Mouse (Mus musculus): Measurements from ENCODE around the gene Itga5. TPM values are rescaled to one million over a fixed set of nuclear protein-coding genes. Genes with fewer than 3 reads are reported as not detected.
A peak's percentile ranks its signal among the peaks of the same experiment; 100 is the strongest.

The Itga5 gene
- polyA plus RNA-seq, 1 experiment from 2014 or later, result 7.2 TPM

DNA sequence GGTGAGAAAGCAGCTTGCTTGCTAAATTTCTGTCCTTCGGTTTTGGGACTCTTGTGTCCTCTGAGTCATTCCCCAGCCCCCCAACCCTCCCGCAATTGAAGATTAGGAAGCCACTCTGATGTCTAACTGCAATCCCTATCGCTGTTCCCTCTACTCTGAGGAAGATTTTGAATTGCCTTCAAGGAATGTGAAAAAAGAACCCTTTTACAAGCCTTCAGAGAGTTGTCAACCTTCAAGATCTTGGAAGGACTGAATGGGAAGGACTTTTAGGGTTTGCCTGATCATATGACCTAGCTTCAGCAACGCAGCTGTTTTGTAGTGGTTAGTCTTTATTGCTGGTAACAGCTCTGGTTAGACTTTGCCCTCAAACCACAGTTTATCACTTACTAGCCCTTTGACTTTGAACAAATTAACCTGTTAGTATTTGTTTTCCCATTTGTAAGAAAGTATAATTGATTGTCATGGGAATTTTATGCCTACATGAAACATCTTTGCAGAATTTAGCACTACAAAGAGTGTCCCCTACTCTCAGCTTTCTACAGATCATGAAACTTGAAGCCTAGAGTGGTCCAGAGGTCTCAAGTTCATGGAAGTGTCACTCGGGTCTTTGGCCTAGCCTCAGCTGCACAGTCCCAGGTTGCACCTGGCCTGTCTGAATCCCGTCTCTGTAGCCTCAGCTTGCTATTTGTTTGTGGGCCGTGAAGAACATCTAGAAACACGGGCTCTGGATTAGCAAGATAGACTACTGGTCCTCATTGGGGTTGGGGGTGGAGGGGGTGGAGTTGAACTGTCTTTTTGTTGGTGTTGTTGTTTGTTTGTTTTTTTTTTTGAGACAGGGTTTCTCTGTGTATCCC, 60.5 kb downstream of the Itga5 start:
- 0 out of 2 replicates have a peak, but pooled peaks cover 3% of the 10 kb centered on the region for H3K27me3 ChIP-seq (replicated peaks)
- peak overlapping the region; percentile 99 for H3K27ac ChIP-seq (replicated peaks)
- H3K9me3 ChIP-seq (replicated peaks), result no peaks in the 10 kb centered on the region
- H3K4me1 ChIP-seq, result peaks cover 67% of the 10 kb centered on the region
- ATAC-seq (ENCODE audit: low FRiP score), result no peak
- H3K9ac ChIP-seq (replicated peaks), result peak overlapping the region; percentile 62
- WGBS, result 10% methylated on average over 8 of the region's 8 CpGs
- H3K36me3 ChIP-seq, result no peaks in the 10 kb centered on the region
- peak overlapping the region; percentile 75 for H3K4me2 ChIP-seq
- peak overlapping the region; percentile 36 for H3K4me3 ChIP-seq (replicated peaks)

DNA sequence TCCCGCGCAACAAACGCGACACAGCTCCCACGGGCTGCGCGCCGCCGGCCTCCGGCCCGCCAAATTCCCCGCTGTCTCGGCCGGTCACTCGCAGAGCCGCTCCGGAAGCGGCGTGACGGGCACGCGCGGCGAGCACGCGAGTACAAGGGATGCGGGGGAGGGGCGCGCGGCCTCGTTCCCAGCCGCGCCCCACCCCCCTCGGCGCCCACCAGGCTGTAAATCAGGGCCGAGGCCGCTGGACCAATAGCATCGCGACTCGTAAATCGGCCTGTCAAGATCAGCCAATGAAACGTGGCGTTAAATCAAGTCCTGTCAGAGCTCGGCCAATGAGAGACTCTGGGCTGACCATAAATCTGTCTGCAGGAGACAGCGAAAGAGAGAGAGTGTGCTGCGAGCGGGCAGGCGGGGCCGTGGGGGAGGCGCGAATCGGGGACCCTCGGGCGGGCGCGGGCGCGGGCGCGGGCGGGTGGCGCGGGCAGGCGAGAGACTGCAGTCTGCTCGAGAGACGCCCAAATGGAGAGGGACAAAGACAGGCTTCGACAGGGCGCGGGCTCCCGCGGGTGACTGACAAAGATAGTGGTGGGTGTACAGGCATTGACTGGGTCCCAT, 61.4 kb downstream of the Itga5 start:
- WGBS, result under 1% methylated on average over 63 of the region's 71 CpGs
- Histone ChIP-seq H3K27ac (replicated peaks) (peak overlapping the region; percentile 99), H3K4me3 (replicated peaks) (peak overlapping the region; percentile 43), H3K4me1 (peaks cover 75% of the 10 kb centered on the region), H3K4me2 (peak overlapping the region; percentile 75), H3K9me3 (replicated peaks) (no peaks in the 10 kb centered on the region), H3K27me3 (replicated peaks) (0 out of 2 replicates have a peak, but pooled peaks cover 3% of the 10 kb centered on the region), H3K36me3 (no peaks in the 10 kb centered on the region), H3K9ac (replicated peaks) (peak overlapping the region; percentile 65)
- ATAC-seq (ENCODE audit: low FRiP score), result peak; percentile 95

DNA sequence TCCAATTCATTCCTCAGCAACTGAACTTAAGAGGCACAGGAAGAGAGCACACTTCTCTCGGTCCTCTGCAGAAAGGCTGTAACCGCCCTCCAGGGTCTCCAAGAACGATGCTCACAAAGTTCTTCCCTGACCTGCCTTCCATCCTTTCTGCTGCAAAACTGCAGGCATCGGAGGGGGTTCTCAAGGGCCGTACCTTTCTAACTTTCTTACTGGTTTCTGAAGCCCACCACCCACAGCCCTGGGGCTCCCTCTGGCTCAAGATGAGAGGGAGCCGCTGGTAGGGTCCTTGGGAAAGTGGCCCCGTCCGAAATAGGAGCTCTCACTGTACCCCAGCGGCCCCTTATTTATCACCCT, 62.0 kb downstream of the Itga5 start:
- ATAC-seq (ENCODE audit: low FRiP score), result peak; percentile 16; the same call in 1 of the 2 replicates
- WGBS, result 0% methylated on average over 9 of the region's 9 CpGs

DNA sequence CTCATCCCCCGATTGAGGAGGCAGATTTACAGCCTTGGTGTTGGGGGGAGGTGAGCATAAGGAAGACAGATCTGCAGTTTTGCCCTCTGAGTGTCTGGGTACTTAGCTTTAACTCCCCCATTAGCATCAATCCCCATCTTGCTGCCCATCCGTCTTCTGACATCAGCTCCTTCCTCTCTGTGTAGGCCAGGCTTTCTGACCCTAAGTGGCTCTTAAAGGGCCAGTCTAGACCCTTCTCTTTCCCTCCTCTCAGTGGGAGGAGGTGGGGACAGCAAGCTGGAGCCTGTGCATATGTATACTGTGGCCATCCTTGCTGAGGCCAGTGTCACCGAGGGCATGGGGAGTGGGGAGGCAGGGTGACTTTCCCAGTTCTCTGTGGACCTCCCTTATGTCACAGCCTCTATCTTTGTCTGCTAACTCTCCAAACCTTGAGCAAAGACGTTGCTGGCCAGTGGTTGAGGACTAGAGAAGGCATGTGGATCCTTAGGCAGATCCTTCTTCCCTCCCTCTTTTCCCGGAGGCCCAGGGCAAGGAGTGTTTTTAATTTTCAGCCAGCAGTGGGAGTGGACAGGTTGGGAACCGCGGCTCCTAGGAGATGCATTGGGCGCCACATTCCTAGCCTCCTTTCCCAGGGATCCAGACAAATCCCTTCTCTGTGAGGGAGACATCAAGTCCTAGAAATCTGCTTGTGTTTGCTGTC, 62.5 kb downstream of the Itga5 start:
- H3K4me2 ChIP-seq, result peak overlapping the region; percentile 75
- H3K9me3 ChIP-seq (replicated peaks), result no peaks in the 10 kb centered on the region
- H3K36me3 ChIP-seq, result no peaks in the 10 kb centered on the region
- no peaks in the 10 kb centered on the region for H3K27me3 ChIP-seq (replicated peaks)
- H3K9ac ChIP-seq (replicated peaks), result peak overlapping the region; percentile 65
- no peak for ATAC-seq (ENCODE audit: low FRiP score)
- H3K4me1 ChIP-seq, result peaks cover 86% of the 10 kb centered on the region
- peak overlapping the region; percentile 99 for H3K27ac ChIP-seq (replicated peaks)
- 2% methylated on average over 8 of the region's 8 CpGs for WGBS
- peak overlapping the region; percentile 43 for H3K4me3 ChIP-seq (replicated peaks)

More for the DNA sequence above, 62.0 kb downstream of the Itga5 start:
- Histone ChIP-seq H3K9me3 (replicated peaks) (no peaks in the 10 kb centered on the region), H3K27ac (replicated peaks) (peak overlapping the region; percentile 99), H3K9ac (replicated peaks) (peak overlapping the region; percentile 65), H3K27me3 (replicated peaks) (0 out of 2 replicates have a peak, but pooled peaks cover 3% of the 10 kb centered on the region), H3K4me2 (peak overlapping the region; percentile 75), H3K4me1 (peaks cover 81% of the 10 kb centered on the region), H3K36me3 (no peaks in the 10 kb centered on the region), H3K4me3 (replicated peaks) (peak overlapping the region; percentile 43)

DNA sequence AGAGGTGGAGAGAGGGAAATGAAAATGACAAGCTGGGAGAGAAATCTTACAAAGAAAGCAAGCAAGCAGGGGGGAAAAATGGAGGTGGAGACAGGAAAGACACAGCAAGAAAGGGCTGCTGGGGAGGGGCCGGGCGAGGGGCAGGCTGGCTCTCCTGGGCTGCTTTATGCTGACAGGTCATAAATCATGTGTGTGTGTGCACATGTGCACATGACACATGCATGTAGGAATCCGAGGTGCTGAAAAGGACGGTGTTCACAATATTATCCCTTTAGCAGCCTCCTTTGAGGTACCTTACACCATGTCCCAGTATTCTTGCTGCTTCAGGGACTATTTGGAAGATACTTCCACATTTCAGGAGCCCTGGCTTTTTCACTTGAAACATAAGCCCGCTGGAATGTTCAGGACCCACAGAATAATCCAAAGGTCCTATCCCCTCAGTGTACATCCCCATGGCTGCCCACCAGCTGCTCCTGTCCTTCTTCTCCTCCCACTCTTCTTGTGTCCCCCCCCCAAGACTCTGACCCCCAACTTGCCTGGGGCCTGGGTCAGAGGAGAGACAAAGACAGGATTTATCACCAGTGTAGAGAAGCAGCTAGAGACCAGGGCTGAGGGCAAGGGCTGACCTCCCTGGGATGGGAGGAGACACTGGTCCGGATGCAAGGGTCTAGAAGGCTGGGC, 64.1 kb downstream of the Itga5 start:
- Histone ChIP-seq H3K36me3 (no peaks in the 10 kb centered on the region), H3K9ac (replicated peaks) (0 out of 2 replicates have a peak overlapping the region, but pooled peaks have one; percentile 14), H3K4me2 (peak overlapping the region; percentile 6; the same call in 1 of the 2 replicates), H3K27me3 (replicated peaks) (no peaks in the 10 kb centered on the region), H3K4me1 (peaks cover 94% of the 10 kb centered on the region), H3K9me3 (replicated peaks) (no peaks in the 10 kb centered on the region), H3K27ac (replicated peaks) (peak overlapping the region; percentile 99), H3K4me3 (replicated peaks) (no peak overlapping the region)
- no peak for ATAC-seq (ENCODE audit: low FRiP score)
- 8% methylated on average over 6 of the region's 6 CpGs for WGBS

DNA sequence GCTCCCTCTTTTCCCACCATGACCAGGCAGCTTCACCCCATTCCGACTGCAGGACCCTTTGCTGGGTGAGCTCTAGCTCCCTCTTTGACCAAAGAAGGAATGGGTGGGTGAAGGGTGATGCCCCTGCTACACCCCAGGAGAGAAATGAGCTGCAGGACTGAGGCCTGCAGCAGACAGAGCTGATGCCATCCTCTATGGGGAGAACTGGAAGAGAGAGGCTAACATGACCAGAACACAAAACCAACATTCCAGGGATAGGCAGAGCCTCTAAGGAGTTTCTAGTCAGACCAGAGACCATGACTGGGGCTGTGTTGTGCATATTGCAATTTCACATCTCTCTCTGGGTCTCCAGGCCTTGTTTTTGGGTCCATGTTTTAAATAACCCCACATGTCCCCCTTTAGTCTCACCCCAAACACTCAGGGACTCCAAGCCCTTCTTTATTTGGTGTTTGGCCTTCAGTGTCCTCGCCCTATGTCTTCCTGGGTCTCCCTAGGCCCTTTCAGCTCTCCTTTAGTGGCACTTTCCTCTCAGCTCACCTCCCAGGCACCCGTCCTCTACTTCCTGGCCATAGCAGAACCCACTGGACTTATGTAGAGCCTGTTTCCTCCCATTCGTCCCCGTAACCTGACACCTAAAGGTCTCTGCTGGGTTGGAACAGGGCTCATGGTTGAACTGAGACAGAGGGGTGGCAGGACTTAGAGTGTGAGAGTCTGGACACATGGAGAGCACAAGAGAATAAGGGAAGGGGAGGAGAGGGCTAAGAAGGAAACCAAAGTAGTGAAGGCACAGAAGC, 64.8 kb downstream of the Itga5 start:
- no peak for ATAC-seq (ENCODE audit: low FRiP score)
- Histone ChIP-seq H3K27ac (replicated peaks) (peak overlapping the region; percentile 99), H3K4me3 (replicated peaks) (no peak overlapping the region), H3K4me1 (peaks cover 94% of the 10 kb centered on the region), H3K36me3 (no peaks in the 10 kb centered on the region), H3K9ac (replicated peaks) (0 out of 2 replicates have a peak overlapping the region, but pooled peaks have one; percentile 23), H3K4me2 (peak overlapping the region; percentile 6), H3K9me3 (replicated peaks) (no peaks in the 10 kb centered on the region), H3K27me3 (replicated peaks) (no peaks in the 10 kb centered on the region)
- WGBS, result 18% methylated on average over 5 of the region's 5 CpGs

DNA sequence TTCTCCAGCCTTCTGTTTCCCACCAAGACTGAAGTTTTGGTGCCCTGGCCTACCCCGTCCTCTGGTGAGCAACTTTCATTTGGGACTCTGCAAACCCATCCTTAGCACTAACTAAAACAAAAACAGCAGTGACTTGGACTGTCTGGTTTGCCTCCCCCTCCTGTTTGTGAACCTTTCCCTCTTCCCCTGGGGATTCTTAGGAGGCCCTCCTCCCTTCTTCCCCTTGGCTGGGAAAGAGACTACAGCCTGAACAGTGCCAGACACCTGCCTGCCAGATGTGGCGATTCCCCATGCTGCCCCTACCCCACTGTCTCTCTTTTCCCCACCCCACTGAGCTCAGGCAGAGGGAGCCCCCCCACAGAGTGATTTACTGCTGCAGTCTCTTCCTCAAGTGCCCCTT, 65.5 kb downstream of the Itga5 start:
- no peak for ATAC-seq (ENCODE audit: low FRiP score)
- H3K27me3 ChIP-seq (replicated peaks), result no peaks in the 10 kb centered on the region
- peak overlapping the region; percentile 99 for H3K27ac ChIP-seq (replicated peaks)
- peak overlapping the region; percentile 52; the same call in 1 of the 2 replicates for H3K4me2 ChIP-seq
- no peaks in the 10 kb centered on the region for H3K9me3 ChIP-seq (replicated peaks)
- H3K36me3 ChIP-seq, result no peaks in the 10 kb centered on the region
- H3K9ac ChIP-seq (replicated peaks), result peak overlapping the region; percentile 31; the same call in 1 of the 2 replicates
- WGBS, result 6% methylated on average over 2 of the region's 2 CpGs
- peaks cover 94% of the 10 kb centered on the region for H3K4me1 ChIP-seq
- no peak overlapping the region for H3K4me3 ChIP-seq (replicated peaks)

DNA sequence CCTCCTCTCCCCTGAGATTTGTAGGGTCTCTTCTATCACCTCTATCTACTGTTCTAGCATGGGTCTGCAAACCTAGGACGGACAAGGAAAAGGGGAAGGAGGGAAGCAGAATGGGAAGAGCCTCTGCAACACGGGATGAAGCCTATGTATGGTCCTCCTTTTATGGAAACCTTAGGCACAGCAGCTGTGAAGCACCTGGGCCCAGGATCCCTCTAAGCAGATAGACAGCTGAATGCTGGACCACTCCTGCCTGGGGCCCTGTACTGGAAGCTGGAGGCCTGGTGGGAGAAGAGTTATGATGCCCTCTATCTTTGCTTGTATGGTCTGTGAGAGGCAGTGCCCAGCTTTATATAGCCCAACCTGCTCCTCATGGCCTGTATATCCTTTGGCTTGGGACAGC, 66.0 kb downstream of the Itga5 start:
- peak; percentile 3; the same call in 1 of the 2 replicates for ATAC-seq (ENCODE audit: low FRiP score)
- H3K9ac ChIP-seq (replicated peaks), result peak overlapping the region; percentile 31
- H3K4me3 ChIP-seq (replicated peaks), result 0 out of 2 replicates have a peak overlapping the region, but pooled peaks have one; percentile 19
- H3K9me3 ChIP-seq (replicated peaks), result no peaks in the 10 kb centered on the region
- WGBS, result 3% methylated on average over 2 of the region's 2 CpGs
- H3K27ac ChIP-seq (replicated peaks), result peak overlapping the region; percentile 99
- H3K4me2 ChIP-seq, result peak overlapping the region; percentile 52
- H3K27me3 ChIP-seq (replicated peaks), result no peaks in the 10 kb centered on the region
- no peaks in the 10 kb centered on the region for H3K36me3 ChIP-seq
- H3K4me1 ChIP-seq, result peaks cover 94% of the 10 kb centered on the region

DNA sequence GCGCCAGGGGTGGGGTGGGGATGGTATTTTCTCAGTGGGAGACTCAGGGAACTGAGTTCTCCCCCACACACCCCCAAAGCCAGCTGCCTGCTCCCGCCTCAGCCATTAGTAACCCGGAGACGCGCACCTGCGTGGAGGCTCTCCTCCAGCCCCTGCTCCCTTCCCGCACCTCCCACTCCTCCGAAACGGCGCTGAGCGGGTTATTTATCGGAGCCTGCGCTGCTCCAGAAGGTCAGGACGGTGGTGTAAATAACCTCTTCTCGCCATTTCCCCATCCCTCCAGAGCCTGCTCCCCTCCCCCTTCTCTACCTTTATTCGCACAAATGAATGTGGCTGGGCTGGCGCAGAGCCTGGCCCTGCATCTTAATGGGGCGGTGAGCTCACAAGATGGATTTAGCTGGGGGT, 66.5 kb downstream of the Itga5 start:
- H3K27ac ChIP-seq (replicated peaks), result peak overlapping the region; percentile 99
- H3K36me3 ChIP-seq, result no peaks in the 10 kb centered on the region
- peaks cover 96% of the 10 kb centered on the region for H3K4me1 ChIP-seq
- H3K4me3 ChIP-seq (replicated peaks), result peak overlapping the region; percentile 19
- peak overlapping the region; percentile 31 for H3K9ac ChIP-seq (replicated peaks)
- 6% methylated on average over 18 of the region's 18 CpGs for WGBS
- no peaks in the 10 kb centered on the region for H3K27me3 ChIP-seq (replicated peaks)
- H3K9me3 ChIP-seq (replicated peaks), result no peaks in the 10 kb centered on the region
- peak overlapping the region; percentile 52 for H3K4me2 ChIP-seq
- peak; percentile 79 for ATAC-seq (ENCODE audit: low FRiP score)

DNA sequence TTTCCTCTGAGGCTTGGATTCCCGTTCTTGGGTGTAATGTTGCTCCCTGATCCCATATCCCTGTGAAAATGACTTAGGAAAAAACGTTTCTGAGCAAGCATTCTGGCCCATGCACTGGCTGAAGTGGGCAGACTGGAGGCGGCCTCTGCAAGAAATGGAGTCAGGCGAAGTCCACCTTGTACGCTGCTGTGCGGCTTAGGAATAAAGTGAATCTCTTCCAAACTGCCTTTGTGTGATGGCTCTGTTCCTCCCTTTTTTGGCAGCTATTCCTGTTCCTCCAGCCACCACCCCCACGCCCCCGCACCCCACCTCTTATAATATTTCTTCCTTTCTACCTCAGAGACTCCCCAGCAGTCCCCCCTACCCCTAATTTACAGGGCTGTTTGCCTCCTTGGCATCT, 66.9 kb downstream of the Itga5 start:
- no peak for ATAC-seq (ENCODE audit: low FRiP score)
- Histone ChIP-seq H3K4me1 (peaks cover 94% of the 10 kb centered on the region), H3K4me3 (replicated peaks) (no peak overlapping the region), H3K27ac (replicated peaks) (peak overlapping the region; percentile 99), H3K9ac (replicated peaks) (peak overlapping the region; percentile 31), H3K9me3 (replicated peaks) (no peaks in the 10 kb centered on the region), H3K27me3 (replicated peaks) (no peaks in the 10 kb centered on the region), H3K4me2 (peak overlapping the region; percentile 52), H3K36me3 (no peaks in the 10 kb centered on the region)
- WGBS, result 4% methylated on average over 8 of the region's 8 CpGs

All from neural tube, embryonic 15.5 days (tissue).